Mouse (Mus musculus) hindbrain, embryonic 15.5 days (tissue): ENCODE data around the gene Stra6. TPM values are rescaled to one million over a fixed set of nuclear protein-coding genes. Genes with fewer than 3 reads are reported as not detected.

Experiments used
- ATAC-seq: fragments of 200-750 bp; cut with Nextera tagmentation; 2 replicates; pipeline ENCODE4 v1.8.0; 2017; ENCODE audit warnings: low read depth, moderate number of reproducible peaks, moderate TSS enrichment; ENCODE audit not compliant: low FRiP score
- H3K27ac ChIP-seq: fragments of 300-500 bp; sonication (generic); replicated peaks from 2 replicates; pipeline ENCODE4 v1.5.1; 2015; ENCODE audit warnings: mild to moderate bottlenecking, inconsistent platforms
- H3K27me3 ChIP-seq: fragments of 300-500 bp; sonication (generic); 2 replicates; pipeline ENCODE4 v1.6.1; 2015; ENCODE audit warnings: control low read depth, inconsistent platforms
- H3K36me3 ChIP-seq: fragments of 300-500 bp; sonication (generic); 2 replicates; pipeline ENCODE4 v1.6.1; 2015; ENCODE audit warnings: control low read depth, inconsistent platforms
- H3K4me1 ChIP-seq: fragments of 300-500 bp; sonication (generic); replicated peaks from 2 replicates; pipeline ENCODE4 v1.6.1; 2015; ENCODE audit warnings: control low read depth, inconsistent platforms
- H3K4me2 ChIP-seq: fragments of 300-500 bp; sonication (generic); 2 replicates; pipeline ENCODE4 v1.6.1; 2015; ENCODE audit warnings: moderate library complexity, mild to moderate bottlenecking, inconsistent platforms
- H3K4me3 ChIP-seq: fragments of 300-500 bp; sonication (generic); 2 replicates; pipeline ENCODE4 v1.5.1; 2015; ENCODE audit warnings: mild to moderate bottlenecking, inconsistent platforms
- H3K9ac ChIP-seq: fragments of 300-500 bp; sonication (generic); 2 replicates; pipeline ENCODE4 v1.6.1; 2015; ENCODE audit warnings: inconsistent platforms
- H3K9me3 ChIP-seq: fragments of 300-500 bp; sonication (generic); 2 replicates; pipeline ENCODE4 v1.6.1; 2016; ENCODE audit warnings: control low read depth, inconsistent platforms
- WGBS: fragments of 180-500 bp; shearing (Covaris S2); methylation state at CpG from one replicate; pipeline ENCODE4 v1.1.7; 2015; 5-methylcytosine and 5-hydroxymethylcytosine counted together
- polyA plus RNA-seq: library from polyadenylated mRNA; unstranded; fragments of >200 nt; fragmentation: Nextera tagmentation; extraction: Ambion mirVana; gene quantifications from 2 replicates; pipeline ENCODE4 v1.2.1, GENCODE M21; 2015

The Stra6 gene
- polyA plus RNA-seq, 1 experiment from 2014 or later = 17.5 TPM

GRCm38 (mm10) chr9:58125085-58125484, 61.5 kb downstream of the Stra6 start:
- peaks cover 9% of the 10 kb centered on the region; the same call in 1 of the 2 replicates for H3K27me3 ChIP-seq
- H3K4me2 ChIP-seq = no peak overlapping the region
- ATAC-seq = no peak
- no peaks in the 10 kb centered on the region for H3K9me3 ChIP-seq
- H3K4me1 ChIP-seq = peaks cover 18% of the 10 kb centered on the region
- no peak overlapping the region for H3K27ac ChIP-seq
- no peak overlapping the region for H3K4me3 ChIP-seq
- WGBS = 55% methylated on average over 3 of the region's 3 CpGs
- H3K9ac ChIP-seq = no peak overlapping the region
- no peaks in the 10 kb centered on the region for H3K36me3 ChIP-seq

GRCm38 (mm10) chr9:58125811-58126210, 62.2 kb downstream of the Stra6 start:
- 40% methylated on average over 4 of the region's 4 CpGs for WGBS
- Histone ChIP-seq H3K27me3 (peaks cover 15% of the 10 kb centered on the region; the same call in 1 of the 2 replicates), H3K4me1 (peaks cover 18% of the 10 kb centered on the region), H3K36me3 (no peaks in the 10 kb centered on the region), H3K27ac (no peak overlapping the region), H3K4me3 (no peak overlapping the region), H3K9me3 (no peaks in the 10 kb centered on the region), H3K4me2 (no peak overlapping the region), H3K9ac (no peak overlapping the region)
- ATAC-seq = no peak

- 3% methylated on average over 13 of the region's 13 CpGs for WGBS
- ATAC-seq = no peak; the same call in 1 of the 2 replicates
- Histone ChIP-seq H3K9me3 (no peaks in the 10 kb centered on the region), H3K27me3 (peaks cover 21% of the 10 kb centered on the region), H3K4me1 (peaks cover 25% of the 10 kb centered on the region), H3K4me3 (no peak overlapping the region), H3K36me3 (no peaks in the 10 kb centered on the region), H3K4me2 (no peak overlapping the region), H3K9ac (no peak overlapping the region), H3K27ac (no peak overlapping the region)
Observed at GRCm38 (mm10) chr9:58128926-58129413, 65.4 kb downstream of the Stra6 start.

GRCm38 (mm10) chr9:58129508-58129907, 65.9 kb downstream of the Stra6 start:
- no peak overlapping the region for H3K9ac ChIP-seq
- H3K4me1 ChIP-seq = peaks cover 30% of the 10 kb centered on the region
- WGBS = 15% methylated on average over 8 of the region's 8 CpGs
- H3K27ac ChIP-seq = no peak overlapping the region
- H3K4me3 ChIP-seq = no peak overlapping the region
- H3K36me3 ChIP-seq = no peaks in the 10 kb centered on the region
- H3K9me3 ChIP-seq = no peaks in the 10 kb centered on the region
- H3K27me3 ChIP-seq = peaks cover 21% of the 10 kb centered on the region
- no peak overlapping the region for H3K4me2 ChIP-seq
- no peak for ATAC-seq

- no peak overlapping the region for H3K9ac ChIP-seq
- H3K9me3 ChIP-seq = no peaks in the 10 kb centered on the region
- H3K4me2 ChIP-seq = no peak overlapping the region
- H3K27ac ChIP-seq = no peak overlapping the region
- H3K4me1 ChIP-seq = peaks cover 39% of the 10 kb centered on the region
- H3K4me3 ChIP-seq = no peak overlapping the region
- 44% methylated on average over 3 of the region's 3 CpGs for WGBS
- ATAC-seq = no peak
- no peaks in the 10 kb centered on the region for H3K36me3 ChIP-seq
- H3K27me3 ChIP-seq = peaks cover 21% of the 10 kb centered on the region
Observed at GRCm38 (mm10) chr9:58130909-58131308, 67.3 kb downstream of the Stra6 start.

- Histone ChIP-seq H3K36me3 (no peaks in the 10 kb centered on the region), H3K27me3 (peaks cover 21% of the 10 kb centered on the region), H3K4me2 (no peak overlapping the region), H3K4me1 (peaks cover 41% of the 10 kb centered on the region), H3K27ac (no peak overlapping the region), H3K9ac (no peak overlapping the region), H3K4me3 (no peak overlapping the region), H3K9me3 (no peaks in the 10 kb centered on the region)
- WGBS = 69% methylated on average over 7 of the region's 7 CpGs
- ATAC-seq = no peak
Observed at GRCm38 (mm10) chr9:58131735-58132134, 68.1 kb downstream of the Stra6 start.

- no peaks in the 10 kb centered on the region for H3K36me3 ChIP-seq
- peak; percentile 35; the same call in 1 of the 2 replicates for ATAC-seq
- H3K4me2 ChIP-seq = no peak overlapping the region
- H3K9me3 ChIP-seq = no peaks in the 10 kb centered on the region
- H3K9ac ChIP-seq = no peak overlapping the region
- no peak overlapping the region for H3K4me3 ChIP-seq
- H3K4me1 ChIP-seq = peaks cover 33% of the 10 kb centered on the region
- 11% methylated on average over 17 of the region's 17 CpGs for WGBS
- H3K27me3 ChIP-seq = peaks cover 20% of the 10 kb centered on the region
- H3K27ac ChIP-seq = 0 out of 2 replicates have a peak overlapping the region, but pooled peaks have one; percentile 27
Observed at GRCm38 (mm10) chr9:58133893-58134884, 70.6 kb downstream of the Stra6 start.

- Histone ChIP-seq H3K27ac (0 out of 2 replicates have a peak overlapping the region, but pooled peaks have one; percentile 27), H3K27me3 (peaks cover 14% of the 10 kb centered on the region), H3K4me3 (no peak overlapping the region), H3K9ac (no peak overlapping the region), H3K9me3 (no peaks in the 10 kb centered on the region), H3K36me3 (no peaks in the 10 kb centered on the region), H3K4me1 (peaks cover 28% of the 10 kb centered on the region), H3K4me2 (no peak overlapping the region)
- 26% methylated on average over 7 of the region's 7 CpGs for WGBS
- ATAC-seq = no peak
Observed at GRCm38 (mm10) chr9:58134906-58135305, 71.3 kb downstream of the Stra6 start.

GRCm38 (mm10) chr9:58135921-58136321, 72.3 kb downstream of the Stra6 start:
- Histone ChIP-seq H3K9ac (no peak overlapping the region), H3K9me3 (no peaks in the 10 kb centered on the region), H3K27ac (no peak overlapping the region), H3K27me3 (peaks cover 7% of the 10 kb centered on the region; the same call in 1 of the 2 replicates), H3K36me3 (no peaks in the 10 kb centered on the region), H3K4me2 (no peak overlapping the region; the same call in 1 of the 2 replicates), H3K4me3 (no peak overlapping the region), H3K4me1 (peaks cover 28% of the 10 kb centered on the region)
- WGBS = 44% methylated on average over 2 of the region's 2 CpGs
- no peak for ATAC-seq

GRCm38 (mm10) chr9:58139947-58140346, 76.4 kb downstream of the Stra6 start:
- Histone ChIP-seq H3K9ac (no peak overlapping the region), H3K27me3 (no peaks in the 10 kb centered on the region), H3K4me3 (no peak overlapping the region), H3K4me2 (no peak overlapping the region), H3K27ac (no peak overlapping the region), H3K36me3 (no peaks in the 10 kb centered on the region), H3K9me3 (no peaks in the 10 kb centered on the region), H3K4me1 (peaks cover 11% of the 10 kb centered on the region; the same call in 1 of the 2 replicates)
- ATAC-seq = no peak
- 32% methylated on average over 6 of the region's 6 CpGs for WGBS

- Histone ChIP-seq H3K9me3 (no peaks in the 10 kb centered on the region), H3K4me3 (no peak overlapping the region), H3K27me3 (no peaks in the 10 kb centered on the region), H3K4me2 (no peak overlapping the region), H3K4me1 (peaks cover 3% of the 10 kb centered on the region; the same call in 1 of the 2 replicates), H3K36me3 (no peaks in the 10 kb centered on the region), H3K27ac (no peak overlapping the region), H3K9ac (no peak overlapping the region)
- ATAC-seq = no peak
- WGBS = 46% methylated on average over 7 of the region's 7 CpGs
Observed at GRCm38 (mm10) chr9:58143419-58143818, 79.8 kb downstream of the Stra6 start.

GRCm38 (mm10) chr9:58144664-58145063, 81.1 kb downstream of the Stra6 start:
- ATAC-seq = no peak
- H3K27me3 ChIP-seq = no peaks in the 10 kb centered on the region
- no peak overlapping the region for H3K9ac ChIP-seq
- no peak overlapping the region for H3K27ac ChIP-seq
- 43% methylated on average over 1 of the region's 1 CpGs for WGBS
- no peak overlapping the region for H3K4me2 ChIP-seq
- no peaks in the 10 kb centered on the region for H3K36me3 ChIP-seq
- no peaks in the 10 kb centered on the region; the same call in 1 of the 2 replicates for H3K4me1 ChIP-seq
- H3K9me3 ChIP-seq = no peaks in the 10 kb centered on the region
- no peak overlapping the region for H3K4me3 ChIP-seq
